Mouse (Mus musculus) MEL (cell line): Measurements from ENCODE around the gene Fam57b.

Experiments
- BHLHE40 ChIP-seq: IDR thresholded peaks from 2 replicates; pipeline ENCODE4 v1.6.1; 2012; ENCODE audit warnings: low read depth, mild to moderate bottlenecking, inconsistent platforms, low read length, improper control_type of control experiment, borderline replicate concordance
- CTCF ChIP-seq, 3 experiments: IDR thresholded peaks in 2 of 3; conservative IDR thresholded peaks in 1 of 3; 2 replicates each; pipeline ENCODE4 v1.5.1; 2011 to 2012; ENCODE audit warnings: low read length in 3 of 3, low read depth in 2 of 3, mild to moderate bottlenecking in 2 of 3, improper control_type of control experiment in 1 of 3, inconsistent platforms in 1 of 3, mixed read lengths in 1 of 3, moderate library complexity in 1 of 3; ENCODE audit not compliant: control insufficient read depth in 1 of 3, insufficient read depth in 1 of 3, poor library complexity in 1 of 3, severe bottlenecking in 1 of 3
- ETS1 ChIP-seq: IDR thresholded peaks from 2 replicates; pipeline ENCODE4 v1.6.1; 2012; ENCODE audit warnings: low read depth, mild to moderate bottlenecking, inconsistent platforms, low read length, improper control_type of control experiment, moderate library complexity

- TF ChIP-seq BHLHE40 (no peak), ETS1 (no peak), CTCF (IDR thresholded peaks at IDR 0.05 in 2 of 3, conservative IDR thresholded peaks at IDR 0.05 in 1 of 3; ENCODE audit: control insufficient read depth in 1 of 3, insufficient read depth in 1 of 3, low read depth in 2 of 3, low read length in 3 of 3, poor library complexity in 1 of 3, severe bottlenecking in 1 of 3) (no peak)
Measured at GRCm38 (mm10) chr7:126853454-126853853, 56.0 kb downstream of the Fam57b start.
